Mouse (Mus musculus) hindbrain, embryonic 12.5 days (tissue): ENCODE results near the gene Pask. TPM values are rescaled to one million over a fixed set of nuclear protein-coding genes. Genes with fewer than 3 reads are reported as not detected.

Source experiments
- ATAC-seq: fragments of 200-750 bp; cut with Nextera tagmentation; 2 replicates; pipeline ENCODE4 v1.8.0; 2017; ENCODE audit warnings: moderate TSS enrichment; ENCODE audit not compliant: low FRiP score
- H3K27ac ChIP-seq: fragments of 300-500 bp; sonication (generic); 2 replicates; pipeline ENCODE4 v1.5.1; 2016; ENCODE audit warnings: mild to moderate bottlenecking
- H3K27me3 ChIP-seq: fragments of 300-500 bp; sonication (generic); 2 replicates; pipeline ENCODE4 v1.6.1; 2016; ENCODE audit warnings: mild to moderate bottlenecking
- H3K36me3 ChIP-seq: fragments of 300-500 bp; sonication (generic); 2 replicates; pipeline ENCODE4 v1.6.1; 2016; ENCODE audit warnings: mild to moderate bottlenecking
- H3K4me1 ChIP-seq: fragments of 300-500 bp; sonication (generic); 2 replicates; pipeline ENCODE4 v1.6.1; 2016
- H3K4me2 ChIP-seq: fragments of 300-500 bp; sonication (generic); replicated peaks from 2 replicates; pipeline ENCODE4 v1.6.1; 2016; ENCODE audit warnings: mild to moderate bottlenecking
- H3K4me3 ChIP-seq: fragments of 300-500 bp; sonication (generic); 2 replicates; pipeline ENCODE4 v1.5.1; 2016; ENCODE audit warnings: mild to moderate bottlenecking
- H3K9ac ChIP-seq: fragments of 300-500 bp; sonication (generic); 2 replicates; pipeline ENCODE4 v1.6.1; 2016; ENCODE audit warnings: mild to moderate bottlenecking, moderate library complexity
- H3K9me3 ChIP-seq: fragments of 300-500 bp; sonication (generic); replicated peaks from 2 replicates; pipeline ENCODE4 v1.6.1; 2016; ENCODE audit warnings: mild to moderate bottlenecking
- WGBS: fragments of 180-500 bp; shearing (Covaris S2); methylation state at CpG from one replicate; pipeline ENCODE4 v1.1.7; 2016; 5-methylcytosine and 5-hydroxymethylcytosine counted together
- polyA plus RNA-seq: library from polyadenylated mRNA; unstranded; fragments of >200 nt; fragmentation: Nextera tagmentation; extraction: Ambion mirVana; gene quantifications from 2 replicates; pipeline ENCODE4 v1.2.1, GENCODE M21; 2016

Pask gene
- polyA plus RNA-seq, result 15.2 and 15.9 TPM in 2 replicates

DNA sequence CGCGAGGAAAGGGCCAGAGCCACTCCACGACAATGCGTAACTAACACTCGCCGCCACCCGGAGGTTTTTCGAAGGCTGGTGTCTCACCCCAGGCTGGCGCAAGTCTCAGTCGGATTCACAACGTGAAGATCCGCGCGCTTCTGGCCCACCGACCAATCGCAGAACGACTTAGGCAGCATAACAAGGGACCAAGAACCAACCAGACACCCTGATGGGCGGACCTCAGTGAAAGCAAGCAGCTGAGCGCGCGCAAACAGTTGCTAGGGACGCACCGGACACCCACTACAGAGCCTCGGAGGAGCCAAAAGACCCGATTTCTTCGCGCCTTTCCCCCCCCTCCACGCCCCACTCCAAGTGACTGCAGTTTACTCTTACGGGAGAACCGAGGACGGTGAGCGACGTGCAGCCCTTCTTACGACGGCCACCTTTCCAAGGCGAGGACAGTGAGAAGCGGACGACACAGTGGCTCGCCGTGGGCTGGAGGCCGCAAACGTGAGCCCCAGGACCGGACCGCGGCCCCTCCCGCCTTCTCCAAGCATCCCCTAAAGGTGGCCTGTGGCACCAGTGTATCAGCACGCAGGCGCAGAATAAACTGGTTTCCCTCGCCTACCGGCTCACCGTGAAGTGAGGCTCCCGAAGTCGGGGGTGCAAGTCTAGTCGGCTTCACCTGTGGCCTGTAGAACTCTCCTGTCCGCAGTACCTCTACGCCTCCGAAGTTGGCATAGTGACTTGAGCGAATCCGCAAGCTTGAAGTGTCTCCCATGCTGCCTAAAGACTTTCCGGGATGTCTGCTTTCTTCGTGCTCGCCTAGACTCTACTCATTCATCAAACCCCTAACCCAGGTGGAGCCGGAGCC lies at the start of gene Pask, which contains the start of gene Ppp1r7:
TSS of gene Pask (minus strand) at position 835 of the 856 bp plus-strand sequence.
TSS of gene Ppp1r7 (plus strand) at position 207 of the 856 bp plus-strand sequence.
- H3K9ac ChIP-seq, result peak within 1 kb of the TSS; percentile 74
- no peaks in the 10 kb centered on the region for H3K27me3 ChIP-seq
- H3K4me3 ChIP-seq, result peak within 1 kb of the TSS; percentile 83
- under 1% methylated on average over 63 of the region's 63 CpGs for WGBS
- peak; percentile 95 for ATAC-seq
- H3K9me3 ChIP-seq, result no peaks in the 10 kb centered on the region
- H3K36me3 ChIP-seq, result peaks cover 13% of the 10 kb centered on the region; the same call in 1 of the 2 replicates
- H3K4me2 ChIP-seq, result peak within 1 kb of the TSS; percentile 85
- peak within 1 kb of the TSS; percentile 71 for H3K27ac ChIP-seq
- peaks cover 20% of the 10 kb centered on the region for H3K4me1 ChIP-seq

- Histone ChIP-seq H3K9me3 (no peaks in the 10 kb centered on the region), H3K36me3 (no peaks in the 10 kb centered on the region), H3K4me2 (no peak overlapping the region), H3K4me1 (no peaks in the 10 kb centered on the region), H3K27ac (no peak overlapping the region), H3K4me3 (no peak overlapping the region), H3K27me3 (no peaks in the 10 kb centered on the region), H3K9ac (no peak overlapping the region)
- ATAC-seq, result no peak
- whole genome bisulfite sequencing, result 66% methylated on average over 2 of the region's 2 CpGs
These were observed 45.6 kb upstream of the Pask start for GRCm38 (mm10) chr1:93388906-93389305.

DNA sequence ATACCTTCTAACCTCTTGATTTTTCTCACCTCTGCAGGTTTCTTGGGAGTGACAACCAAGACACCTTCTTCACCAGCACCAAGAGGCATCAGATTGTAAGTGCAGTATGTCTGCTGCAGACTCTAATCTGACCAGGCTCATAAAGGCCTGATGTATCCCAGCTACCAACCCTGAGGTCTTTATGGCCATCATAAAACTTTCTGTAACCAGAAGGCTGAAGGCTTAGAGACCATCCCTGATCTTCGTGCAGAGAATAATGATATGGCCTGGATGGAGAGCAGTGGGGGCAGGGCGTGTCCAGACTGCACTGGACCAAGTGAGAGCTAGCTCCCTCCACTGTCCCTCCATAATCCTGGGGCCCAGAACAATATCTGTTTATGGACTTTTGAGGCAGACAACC lies 43.9 kb upstream of the Pask start:
- Histone ChIP-seq H3K36me3 (no peaks in the 10 kb centered on the region), H3K4me3 (no peak overlapping the region), H3K9ac (no peak overlapping the region), H3K27me3 (no peaks in the 10 kb centered on the region), H3K4me1 (no peaks in the 10 kb centered on the region), H3K9me3 (0 out of 2 replicates have a peak, but pooled peaks cover 2% of the 10 kb centered on the region), H3K27ac (no peak overlapping the region), H3K4me2 (no peak overlapping the region)
- 93% methylated on average over 2 of the region's 2 CpGs for WGBS
- ATAC-seq, result no peak

DNA sequence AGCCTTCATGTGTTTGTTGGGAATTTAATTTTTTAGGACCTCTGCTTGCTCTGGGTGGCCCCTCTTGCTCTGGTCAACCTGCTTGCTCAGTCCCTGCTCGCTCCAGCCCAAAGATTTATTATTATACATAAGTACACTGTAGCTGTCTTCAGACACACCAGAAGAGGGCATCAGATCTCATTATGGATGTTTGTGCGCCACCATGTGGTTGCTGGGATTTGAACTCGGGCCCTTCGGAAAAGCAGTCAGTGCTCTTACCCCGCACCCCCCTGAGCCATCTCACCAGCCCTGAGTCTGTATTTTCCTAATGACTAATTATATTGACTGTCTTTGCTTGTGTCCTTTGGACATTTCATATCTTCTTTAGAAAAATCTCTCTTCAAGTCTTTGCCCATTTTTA lies 35.8 kb upstream of the Pask start:
- Histone ChIP-seq H3K27me3 (no peaks in the 10 kb centered on the region), H3K4me3 (no peak overlapping the region), H3K9ac (no peak overlapping the region), H3K9me3 (0 out of 2 replicates have a peak, but pooled peaks cover 2% of the 10 kb centered on the region), H3K4me2 (no peak overlapping the region), H3K4me1 (no peaks in the 10 kb centered on the region), H3K36me3 (no peaks in the 10 kb centered on the region), H3K27ac (no peak overlapping the region)
- 77% methylated on average over 5 of the region's 5 CpGs for WGBS
- no peak for ATAC-seq

DNA sequence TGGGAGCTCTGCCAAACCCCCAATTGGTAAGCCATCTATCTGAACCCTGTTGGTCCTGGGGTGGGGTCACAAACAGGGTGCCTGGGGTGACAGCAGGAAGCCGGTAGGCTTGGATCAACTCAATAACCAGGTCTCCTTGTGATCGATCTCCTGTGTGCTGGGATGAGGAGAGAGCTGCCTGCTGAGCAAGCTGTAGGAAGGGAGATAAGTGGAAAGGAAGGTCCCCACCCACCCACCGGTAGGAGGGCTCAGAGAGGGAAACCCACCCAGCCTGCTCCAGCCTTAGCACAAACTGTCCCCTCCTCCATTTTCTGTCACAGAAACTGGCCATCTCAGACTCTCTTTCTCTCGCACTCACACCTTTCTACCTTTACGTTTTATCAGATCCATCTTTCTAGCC lies 34.0 kb upstream of the Pask start:
- no peak overlapping the region for H3K27ac ChIP-seq
- H3K27me3 ChIP-seq, result 0 out of 2 replicates have a peak, but pooled peaks cover 2% of the 10 kb centered on the region
- H3K4me2 ChIP-seq, result no peak overlapping the region
- H3K36me3 ChIP-seq, result no peaks in the 10 kb centered on the region
- no peak overlapping the region for H3K9ac ChIP-seq
- ATAC-seq, result no peak
- 0 out of 2 replicates have a peak, but pooled peaks cover 5% of the 10 kb centered on the region for H3K4me1 ChIP-seq
- no peak overlapping the region for H3K4me3 ChIP-seq
- 0 out of 2 replicates have a peak, but pooled peaks cover 1% of the 10 kb centered on the region for H3K9me3 ChIP-seq
- WGBS, result 71% methylated on average over 5 of the region's 5 CpGs

DNA sequence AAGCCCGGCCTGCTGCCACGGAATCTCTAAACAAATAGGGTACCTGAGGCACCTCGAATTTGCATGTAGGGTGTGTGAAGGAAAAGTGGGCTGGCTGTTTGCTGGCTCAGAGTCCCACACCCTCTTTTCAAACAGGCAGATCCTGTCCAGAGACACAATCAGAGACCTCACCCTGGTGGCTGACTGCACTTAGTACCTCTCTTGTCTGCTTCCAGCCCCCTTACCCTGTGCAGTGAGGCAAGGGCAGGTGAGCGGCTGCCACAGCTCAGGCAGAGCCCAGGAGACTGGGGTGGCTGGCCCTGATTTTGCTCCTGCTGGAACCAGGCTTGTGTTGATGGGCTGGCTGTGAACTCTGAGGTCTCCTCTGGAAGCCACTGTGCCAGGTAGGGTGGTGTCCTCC lies 30.4 kb upstream of the Pask start, which contains the start of gene Ano7:
TSS of gene Ano7 (plus strand) at position 266 of the 400 bp plus-strand sequence.
- H3K27ac ChIP-seq, result no peak within 1 kb of the TSS

DNA sequence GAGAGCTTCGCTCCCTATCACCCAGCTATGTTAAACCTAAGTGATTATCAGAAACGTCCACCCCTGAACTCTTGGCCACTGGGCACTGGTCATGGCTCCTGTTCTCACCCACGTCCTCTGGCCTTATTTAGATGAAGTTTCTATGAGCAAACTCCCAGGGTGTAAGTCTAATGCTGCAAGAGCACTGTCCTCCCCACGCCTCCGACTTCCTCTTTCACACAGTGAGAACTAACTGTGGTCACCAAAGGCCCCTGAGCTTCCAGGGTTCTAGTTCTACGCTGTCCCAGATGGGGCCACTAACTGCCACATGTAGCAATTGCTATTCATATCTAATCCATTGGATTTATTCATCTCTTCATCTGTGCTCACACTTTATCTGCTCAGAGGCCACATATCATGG lies 22.4 kb upstream of the Pask start:
- Histone ChIP-seq H3K27me3 (no peaks in the 10 kb centered on the region), H3K9ac (no peak overlapping the region), H3K27ac (no peak overlapping the region), H3K9me3 (no peaks in the 10 kb centered on the region), H3K36me3 (peaks cover 58% of the 10 kb centered on the region), H3K4me2 (no peak overlapping the region), H3K4me1 (no peaks in the 10 kb centered on the region), H3K4me3 (no peak overlapping the region)
- no peak for ATAC-seq
- WGBS, result 96% methylated on average over 6 of the region's 6 CpGs

More for the DNA sequence above, 30.4 kb upstream of the Pask start, which contains the start of gene Ano7:
- H3K27me3 ChIP-seq, result 0 out of 2 replicates have a peak, but pooled peaks cover 2% of the 10 kb centered on the region
- H3K9me3 ChIP-seq, result no peaks in the 10 kb centered on the region
- H3K4me1 ChIP-seq, result 0 out of 2 replicates have a peak, but pooled peaks cover 5% of the 10 kb centered on the region
- H3K4me2 ChIP-seq, result no peak within 1 kb of the TSS
- no peak within 1 kb of the TSS for H3K9ac ChIP-seq
- 84% methylated on average over 4 of the region's 4 CpGs for WGBS
- no peaks in the 10 kb centered on the region for H3K36me3 ChIP-seq
- no peak within 1 kb of the TSS for H3K4me3 ChIP-seq
- no peak for ATAC-seq

DNA sequence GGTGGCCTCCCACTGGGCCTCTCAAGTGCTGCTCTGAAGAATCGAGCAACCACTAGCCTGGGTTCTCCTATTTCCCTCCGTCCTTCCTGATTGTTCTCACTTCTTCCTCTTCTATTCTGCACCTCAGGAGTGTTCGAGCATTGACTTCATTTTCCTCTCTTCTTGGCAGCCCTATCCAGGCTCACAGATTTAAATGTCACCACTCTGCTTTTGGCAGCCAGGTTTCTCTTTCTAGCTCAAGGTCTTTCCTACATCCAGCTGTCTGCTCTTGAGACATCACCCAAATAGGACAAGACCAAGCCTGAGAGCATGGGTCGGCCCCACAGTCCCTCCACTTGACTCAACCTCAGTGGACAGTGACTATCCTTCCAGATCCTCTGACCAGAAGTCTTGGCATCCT lies 19.4 kb upstream of the Pask start:
- H3K27ac ChIP-seq, result no peak overlapping the region
- H3K9me3 ChIP-seq, result no peaks in the 10 kb centered on the region
- peaks cover 84% of the 10 kb centered on the region for H3K36me3 ChIP-seq
- WGBS, result 92% methylated on average over 4 of the region's 4 CpGs
- no peak overlapping the region for H3K9ac ChIP-seq
- no peaks in the 10 kb centered on the region for H3K27me3 ChIP-seq
- no peaks in the 10 kb centered on the region for H3K4me1 ChIP-seq
- no peak overlapping the region for H3K4me3 ChIP-seq
- no peak for ATAC-seq
- H3K4me2 ChIP-seq, result no peak overlapping the region

GRCm38 (mm10) chr1:93352724-93353123 lies 9.4 kb upstream of the Pask start:
- Histone ChIP-seq H3K4me3 (no peak overlapping the region), H3K27me3 (no peaks in the 10 kb centered on the region), H3K4me2 (no peak overlapping the region), H3K4me1 (no peaks in the 10 kb centered on the region), H3K27ac (no peak overlapping the region), H3K36me3 (peaks cover 83% of the 10 kb centered on the region), H3K9ac (no peak overlapping the region), H3K9me3 (no peaks in the 10 kb centered on the region)
- 91% methylated on average over 2 of the region's 2 CpGs for WGBS
- no peak for ATAC-seq

DNA sequence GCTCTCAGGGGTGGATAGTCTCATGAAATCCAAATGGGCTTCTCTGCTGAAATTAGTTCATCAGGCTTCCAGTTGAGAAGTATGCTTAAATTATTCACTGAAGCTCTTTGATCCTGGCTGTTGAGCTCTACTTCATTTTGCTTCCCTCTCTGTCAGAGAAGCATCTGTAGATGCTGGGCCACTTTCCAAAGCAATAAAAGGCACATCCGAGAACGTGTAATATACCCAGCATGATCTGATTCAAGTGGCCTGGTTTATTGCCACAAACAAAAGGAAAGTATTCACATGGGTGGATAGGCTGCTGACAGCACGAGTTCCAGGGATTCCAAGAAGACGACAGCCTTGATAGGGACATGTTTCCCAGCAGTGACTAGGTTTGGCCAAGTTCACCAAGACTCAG lies 6.4 kb upstream of the Pask start:
- 76% methylated on average over 4 of the region's 4 CpGs for WGBS

DNA sequence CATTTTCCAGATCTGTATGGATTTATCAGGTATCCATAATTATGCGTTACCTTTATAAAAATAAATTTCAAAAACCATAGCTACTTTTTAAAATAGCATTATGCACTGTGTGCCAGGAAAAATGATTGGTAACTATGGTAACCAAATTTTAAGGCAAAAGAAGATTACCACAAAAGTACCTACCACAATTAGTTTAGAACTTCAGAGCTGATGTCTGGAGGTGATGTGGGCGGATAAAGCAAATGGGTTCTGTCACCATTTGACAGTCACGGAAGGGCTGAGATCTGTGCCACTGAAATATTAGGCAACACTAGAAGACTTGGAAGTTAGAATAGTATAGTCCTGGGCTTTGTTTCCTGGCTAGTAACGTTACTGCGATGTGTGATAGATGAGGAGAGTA lies 3.9 kb upstream of the Pask start:
- H3K9ac ChIP-seq, result no peak overlapping the region
- peaks cover 49% of the 10 kb centered on the region for H3K36me3 ChIP-seq
- no peaks in the 10 kb centered on the region for H3K27me3 ChIP-seq
- no peak overlapping the region for H3K4me3 ChIP-seq
- peaks cover 11% of the 10 kb centered on the region for H3K4me1 ChIP-seq
- 96% methylated on average over 5 of the region's 5 CpGs for WGBS
- no peaks in the 10 kb centered on the region for H3K9me3 ChIP-seq
- H3K27ac ChIP-seq, result no peak overlapping the region
- H3K4me2 ChIP-seq, result no peak overlapping the region
- ATAC-seq, result no peak

More for the DNA sequence above, 6.4 kb upstream of the Pask start:
- Histone ChIP-seq H3K4me3 (no peak overlapping the region), H3K9me3 (no peaks in the 10 kb centered on the region), H3K36me3 (peaks cover 71% of the 10 kb centered on the region), H3K4me1 (peaks cover 3% of the 10 kb centered on the region; the same call in 1 of the 2 replicates), H3K9ac (no peak overlapping the region), H3K27me3 (no peaks in the 10 kb centered on the region), H3K4me2 (no peak overlapping the region), H3K27ac (no peak overlapping the region)
- ATAC-seq, result no peak

DNA sequence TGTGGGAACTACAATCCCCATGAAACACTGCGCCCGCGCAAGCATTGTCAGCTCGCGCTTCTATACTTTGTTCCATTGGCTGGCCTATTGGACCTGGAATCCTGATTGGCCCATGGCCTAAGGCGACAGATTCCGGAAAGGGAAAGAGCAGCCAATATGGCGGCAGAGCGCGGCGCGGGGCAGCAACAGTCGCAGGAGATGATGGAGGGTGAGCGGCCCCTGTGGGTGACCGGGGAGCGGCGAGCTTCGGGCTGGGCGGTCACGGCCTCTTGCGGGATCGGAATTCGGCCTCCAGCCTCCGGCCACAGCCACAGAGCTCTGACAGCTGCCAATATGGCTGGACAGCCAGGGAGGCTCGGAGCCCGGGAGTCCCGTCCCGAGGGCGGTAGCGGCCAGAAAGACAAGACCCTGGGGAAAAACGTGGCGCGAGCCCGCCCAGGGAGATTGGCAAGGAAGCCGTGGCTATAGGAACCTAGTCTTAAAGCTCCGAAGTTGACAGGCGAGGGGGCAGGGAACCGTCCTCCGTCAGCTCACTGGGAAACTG lies 294 bp upstream of the Pask start:
- ATAC-seq, result peak; percentile 98
- Histone ChIP-seq H3K4me2 (peak overlapping the region; percentile 85), H3K4me3 (peak overlapping the region; percentile 83), H3K27me3 (no peaks in the 10 kb centered on the region), H3K9ac (peak overlapping the region; percentile 74), H3K9me3 (no peaks in the 10 kb centered on the region), H3K27ac (peak overlapping the region; percentile 71), H3K4me1 (peaks cover 20% of the 10 kb centered on the region), H3K36me3 (peaks cover 16% of the 10 kb centered on the region; the same call in 1 of the 2 replicates)
- WGBS, result under 1% methylated on average over 39 of the region's 39 CpGs
